Mouse (Mus musculus) adrenal gland (tissue): ENCODE results near the gene Prr11.
"Not testable (repeated sequence)": the region's sequence is repeated elsewhere in the genome, so short reads cannot be mapped to it uniquely, and the experiment has no call there.

ENCODE experiments used
- intact Hi-C: fragments of 180-260 bp; cut with DNase I; formaldehyde crosslinking; loops from one replicate; pipeline ENCODE4 v1.15.1; 2025
- microRNA-seq, 2 experiments: library from miRNA; unstranded; fragments of <30 nt; microRNA quantifications; one replicate each; pipeline ENCODE4; 2019

Gene Prr11

DNA sequence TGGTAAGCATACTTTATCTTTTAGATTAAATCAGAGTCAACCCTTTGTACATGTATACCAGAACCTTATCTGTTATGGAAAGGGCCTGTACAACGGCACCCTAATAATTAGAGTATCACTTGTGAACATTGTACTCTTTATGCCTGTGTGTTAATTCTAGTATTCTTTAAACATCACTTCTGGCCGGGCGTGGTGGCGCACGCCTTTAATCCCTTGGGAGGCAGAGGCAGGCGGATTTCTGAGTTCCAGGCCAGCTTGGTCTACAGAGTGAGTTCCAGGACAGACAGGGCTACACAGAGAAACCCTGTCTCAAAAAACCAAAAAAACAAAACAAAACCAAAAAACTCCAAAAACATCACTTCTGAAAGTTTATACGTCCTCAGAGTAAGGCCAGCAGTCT lies 59.6 kb downstream of the Prr11 start:
- intact Hi-C loops, result not testable (repeated sequence)

DNA sequence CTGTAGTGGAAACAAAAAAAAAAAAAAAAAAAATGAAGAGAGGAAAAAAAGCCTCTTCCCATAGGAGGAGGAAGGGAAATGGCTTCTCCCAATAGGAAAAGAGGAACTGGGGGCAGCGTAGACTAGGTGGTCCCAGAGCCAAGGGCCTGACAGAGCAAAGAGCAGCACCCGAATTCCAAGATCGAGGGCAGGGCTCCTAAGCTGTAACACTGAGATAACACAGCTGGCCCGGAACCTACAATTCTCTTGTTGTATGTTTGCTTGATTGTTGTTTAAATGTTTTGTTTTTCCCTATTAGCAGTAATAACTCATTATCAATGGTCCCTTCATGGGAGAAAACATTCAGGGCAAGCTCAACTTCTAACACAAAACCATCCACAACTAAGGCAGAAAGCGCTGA lies 61.5 kb downstream of the Prr11 start:
- intact Hi-C loops, result no loop called here

DNA sequence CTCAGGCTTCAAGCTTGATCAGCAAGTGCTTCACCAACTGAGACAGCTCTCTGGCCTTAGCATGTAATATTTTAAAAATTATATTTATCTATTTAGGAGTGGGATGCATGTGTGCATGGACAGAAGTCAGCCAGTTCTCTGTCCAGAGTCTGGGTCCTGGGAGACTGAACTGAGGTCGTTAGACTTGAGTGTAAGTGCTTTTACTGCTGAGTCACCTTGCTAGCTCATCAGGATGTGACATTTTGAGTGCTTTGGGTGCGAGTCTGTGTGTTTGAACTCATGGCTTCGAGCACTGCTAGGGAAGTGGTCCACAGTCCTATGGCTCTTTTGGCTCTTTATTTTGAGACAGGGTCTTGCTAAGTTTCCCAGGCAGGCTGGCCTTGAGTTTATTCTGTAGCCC lies 65.5 kb downstream of the Prr11 start:
- intact Hi-C loops, result no loop called here

DNA sequence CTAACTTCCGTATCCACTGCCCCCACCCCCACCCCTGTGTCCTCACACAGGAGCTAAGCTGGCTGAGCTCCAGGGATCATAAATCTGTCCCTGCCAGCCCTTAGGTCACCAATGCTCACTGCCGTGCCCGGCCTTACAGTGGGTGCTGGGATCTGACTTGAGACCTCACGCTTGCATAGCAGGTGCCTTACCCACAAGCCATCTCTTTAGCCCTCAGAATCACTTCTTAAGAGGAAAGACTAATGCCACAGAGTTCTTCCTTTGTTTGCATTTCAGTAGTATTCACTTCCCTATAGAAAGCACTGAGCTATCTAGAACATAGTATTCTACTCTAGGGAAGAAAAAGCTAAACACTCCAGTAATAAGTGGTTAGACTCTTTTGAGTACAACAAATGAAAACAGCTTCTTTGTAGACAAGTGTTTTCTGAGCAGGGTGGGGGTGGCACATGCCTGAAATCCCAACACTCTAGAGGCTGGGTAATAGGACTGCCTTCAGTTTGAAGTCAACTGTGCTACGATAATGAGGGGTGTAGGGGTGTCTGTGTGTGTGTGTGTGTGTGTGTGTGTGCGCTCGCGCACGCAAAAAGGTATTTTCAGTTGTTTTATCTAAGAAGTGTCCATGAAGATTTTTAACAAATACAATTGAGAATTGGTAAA lies 69.1 kb downstream of the Prr11 start:
- intact Hi-C loops, result no loop called here

Small RNA genes lying within 50 kb of the gene (microRNA-seq; reads per million reads assigned to microRNA genes)
- gene Mir301, result 105 to 138 reads per million in 2 experiments
